Mouse (Mus musculus) forebrain, embryonic 13.5 days (tissue): ENCODE data around the gene Tmem156. TPM values are rescaled to one million over a fixed set of nuclear protein-coding genes. Genes with fewer than 3 reads are reported as not detected.
"Not testable (repeated sequence)": the region's sequence is repeated elsewhere in the genome, so short reads cannot be mapped to it uniquely, and the experiment has no call there.

ENCODE experiments used
- ATAC-seq: fragments of 200-750 bp; cut with Nextera tagmentation; 2 replicates; pipeline ENCODE4 v1.8.0; 2017
- H3K27ac ChIP-seq: fragments of 300-500 bp; sonication (generic); 2 replicates; pipeline ENCODE4 v1.5.1; 2015; ENCODE audit warnings: inconsistent platforms, mild to moderate bottlenecking, moderate library complexity
- H3K27me3 ChIP-seq: fragments of 300-500 bp; sonication (generic); 2 replicates; pipeline ENCODE4 v1.6.1; 2015; ENCODE audit warnings: mild to moderate bottlenecking, inconsistent platforms
- H3K36me3 ChIP-seq: fragments of 300-500 bp; sonication (generic); 2 replicates; pipeline ENCODE4 v1.6.1; 2015; ENCODE audit warnings: mild to moderate bottlenecking, inconsistent platforms; ENCODE audit not compliant: poor library complexity, severe bottlenecking
- H3K4me1 ChIP-seq: fragments of 300-500 bp; sonication (generic); 2 replicates; pipeline ENCODE4 v1.6.1; 2015; ENCODE audit warnings: inconsistent platforms
- H3K4me2 ChIP-seq: fragments of 300-500 bp; sonication (generic); 2 replicates; pipeline ENCODE4 v1.6.1; 2015; ENCODE audit warnings: inconsistent platforms, mild to moderate bottlenecking, moderate library complexity
- H3K4me3 ChIP-seq: fragments of 300-500 bp; sonication (generic); 2 replicates; pipeline ENCODE4 v1.5.1; 2015; ENCODE audit warnings: mild to moderate bottlenecking, inconsistent platforms
- H3K9ac ChIP-seq: fragments of 300-500 bp; sonication (generic); 2 replicates; pipeline ENCODE4 v1.6.1; 2015; ENCODE audit warnings: mild to moderate bottlenecking, inconsistent platforms
- H3K9me3 ChIP-seq: fragments of 300-500 bp; sonication (generic); replicated peaks from 2 replicates; pipeline ENCODE4 v1.6.1; 2016; ENCODE audit warnings: inconsistent platforms
- WGBS: fragments of 180-500 bp; shearing (Covaris S2); methylation state at CpG from one replicate; pipeline ENCODE4 v1.1.7; 2015; 5-methylcytosine and 5-hydroxymethylcytosine counted together
- polyA plus RNA-seq: library from polyadenylated mRNA; unstranded; fragments of >200 nt; fragmentation: Nextera tagmentation; extraction: Ambion mirVana; gene quantifications from 2 replicates; pipeline ENCODE4 v1.2.1, GENCODE M21; 2015

Tmem156 gene
- polyA plus RNA-seq, 1 experiment from 2014 or later: not detected

DNA sequence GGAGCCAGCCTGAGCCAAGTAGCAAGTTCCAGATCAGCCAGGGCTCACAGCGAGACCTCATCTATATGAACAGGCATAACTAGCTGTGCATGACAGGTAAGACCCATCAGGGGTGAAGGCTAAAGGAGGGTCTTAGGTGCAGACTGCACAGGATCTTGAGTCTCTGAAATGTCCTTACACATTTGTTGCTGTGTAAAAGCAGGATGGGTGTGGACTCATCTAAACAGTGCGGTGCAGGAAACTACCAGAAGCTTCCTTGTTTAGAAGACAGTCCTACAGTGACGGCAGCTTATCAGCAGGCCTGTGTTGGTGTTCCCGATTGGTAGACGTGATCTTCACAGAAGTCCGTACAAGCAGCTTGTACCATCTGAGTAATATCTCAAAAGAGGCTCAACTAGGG lies 21.4 kb upstream of the Tmem156 start:
- Histone ChIP-seq H3K4me3 (no peak overlapping the region), H3K4me2 (no peak overlapping the region), H3K27ac (no peak overlapping the region), H3K9ac (no peak overlapping the region), H3K4me1 (peaks cover under 1% of the 10 kb centered on the region; the same call in 1 of the 2 replicates), H3K27me3 (no peaks in the 10 kb centered on the region), H3K9me3 (no peaks in the 10 kb centered on the region), H3K36me3 (peaks cover 6% of the 10 kb centered on the region; the same call in 1 of the 2 replicates)
- ATAC-seq: no peak
- 93% methylated on average over 6 of the region's 6 CpGs for WGBS

DNA sequence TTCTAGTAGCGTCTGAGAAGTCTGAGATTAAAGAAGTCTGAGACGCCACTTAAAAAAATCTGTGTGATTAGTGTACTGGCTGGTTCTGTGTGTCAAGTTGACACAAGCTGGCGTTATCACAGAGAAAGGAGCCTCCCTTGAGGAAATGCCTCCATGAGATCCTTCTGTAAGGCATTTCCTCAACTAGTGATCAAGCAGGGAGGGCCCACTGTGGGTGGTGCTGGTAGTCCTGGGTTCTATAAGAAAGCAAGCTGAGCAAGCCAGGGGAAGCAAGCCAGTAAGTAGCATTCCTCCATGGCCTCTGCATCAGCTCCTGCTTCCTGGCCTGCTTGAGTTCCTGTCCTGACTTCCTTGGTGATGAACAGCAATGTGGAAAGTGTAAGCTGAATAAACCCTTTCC lies 20.3 kb upstream of the Tmem156 start:
- not testable (repeated sequence) for H3K27me3 ChIP-seq, H3K36me3 ChIP-seq, H3K9me3 ChIP-seq, H3K4me3 ChIP-seq, H3K4me2 ChIP-seq, H3K9ac ChIP-seq, H3K4me1 ChIP-seq, ATAC-seq, H3K27ac ChIP-seq
- 74% methylated on average over 3 of the region's 3 CpGs for WGBS

DNA sequence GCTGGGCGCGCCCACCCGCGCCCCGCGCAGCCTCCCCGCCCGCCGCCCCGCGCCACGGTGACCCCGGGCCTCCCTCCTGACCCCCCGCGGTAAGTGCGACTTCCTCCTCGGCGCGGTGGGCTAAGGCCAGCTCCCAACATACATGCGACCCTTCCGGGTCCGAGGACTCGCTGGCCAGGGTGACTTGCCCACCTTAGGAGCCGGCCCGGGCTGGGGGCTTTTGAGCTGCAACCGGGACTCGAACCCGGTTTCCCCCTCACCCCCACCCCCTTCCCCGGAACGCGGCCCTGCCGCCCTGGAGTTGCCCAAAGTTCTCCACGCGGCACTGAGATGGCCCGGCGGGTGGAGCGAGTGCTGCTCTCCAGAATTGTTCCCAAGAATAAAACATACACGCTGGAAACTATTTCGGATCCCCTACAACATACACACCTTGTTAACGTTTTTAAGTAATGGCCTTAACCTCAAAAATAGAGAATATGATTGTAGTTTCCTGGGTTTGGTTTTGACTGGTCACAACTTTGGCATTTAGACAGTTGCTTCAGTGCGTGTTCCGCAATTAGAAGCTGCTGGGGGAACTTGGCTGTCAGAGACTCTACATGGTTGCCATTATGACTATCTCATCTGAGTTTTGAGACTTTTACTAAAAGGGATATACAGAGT lies 16.0 kb upstream of the Tmem156 start:
- 3% methylated on average over 38 of the region's 42 CpGs for WGBS
- Histone ChIP-seq H3K4me1 (peaks cover 7% of the 10 kb centered on the region; the same call in 1 of the 2 replicates), H3K4me3 (peak overlapping the region; percentile 79), H3K27me3 (no peaks in the 10 kb centered on the region), H3K4me2 (peak overlapping the region; percentile 80), H3K9ac (peak overlapping the region; percentile 82), H3K36me3 (no peaks in the 10 kb centered on the region), H3K27ac (peak overlapping the region; percentile 54), H3K9me3 (no peaks in the 10 kb centered on the region)
- no peak; the same call in 1 of the 2 replicates for ATAC-seq

DNA sequence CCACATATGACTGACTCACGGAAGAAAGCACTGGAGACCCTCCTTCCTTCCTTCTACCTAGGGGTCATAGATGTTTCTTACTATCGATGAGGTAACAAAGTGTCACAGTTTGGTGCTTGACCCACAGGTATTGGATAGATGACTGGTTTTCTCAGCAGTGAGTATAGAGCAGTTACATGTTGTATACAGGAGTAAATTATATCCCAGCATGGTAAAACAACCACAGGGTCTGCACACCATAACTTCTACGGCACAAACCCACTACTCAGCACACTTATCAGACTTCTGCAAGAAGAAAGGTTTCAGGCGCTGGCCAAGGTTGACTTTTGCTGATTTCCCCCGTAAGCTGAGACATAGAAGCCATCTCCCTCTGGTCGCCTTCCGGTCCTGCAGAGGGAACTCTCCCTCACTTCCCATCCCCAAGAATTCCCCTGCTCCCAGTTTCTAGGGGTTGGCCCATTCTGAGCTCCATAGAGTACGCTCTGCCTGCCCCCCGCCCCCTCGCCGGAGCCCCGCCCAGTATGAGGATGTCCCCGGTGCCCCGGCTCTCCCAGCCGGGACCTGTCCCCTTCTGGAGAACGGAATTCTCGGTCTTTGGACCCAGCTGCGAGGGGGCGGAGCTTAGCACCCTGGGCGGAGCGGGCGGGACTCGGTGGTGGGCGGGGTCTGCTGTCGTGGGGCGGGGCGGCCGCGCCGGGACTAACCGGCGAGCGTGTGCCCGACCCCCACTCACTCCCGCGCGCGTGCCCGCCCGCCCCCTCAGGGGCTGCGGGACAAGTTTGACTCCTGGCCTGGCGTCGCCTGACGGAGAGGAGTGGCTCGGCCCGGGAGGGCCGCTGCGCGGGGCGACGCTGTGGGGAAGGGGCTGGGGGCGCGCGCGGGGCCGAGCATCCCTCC lies 15.2 kb upstream of the Tmem156 start, which contains the start of gene Klhl5:
Gene Klhl5, plus strand, starts transcription at position 664 of the 897 bp plus-strand sequence.
- H3K27ac ChIP-seq: peak within 1 kb of the TSS; percentile 54
- H3K4me2 ChIP-seq: peak within 1 kb of the TSS; percentile 80
- H3K36me3 ChIP-seq: no peaks in the 10 kb centered on the region
- H3K9me3 ChIP-seq: no peaks in the 10 kb centered on the region
- peak; percentile 93 for ATAC-seq
- WGBS: 6% methylated on average over 37 of the region's 56 CpGs
- peak within 1 kb of the TSS; percentile 79 for H3K4me3 ChIP-seq
- H3K4me1 ChIP-seq: peaks cover 14% of the 10 kb centered on the region; the same call in 1 of the 2 replicates
- H3K27me3 ChIP-seq: no peaks in the 10 kb centered on the region
- H3K9ac ChIP-seq: peak within 1 kb of the TSS; percentile 82

DNA sequence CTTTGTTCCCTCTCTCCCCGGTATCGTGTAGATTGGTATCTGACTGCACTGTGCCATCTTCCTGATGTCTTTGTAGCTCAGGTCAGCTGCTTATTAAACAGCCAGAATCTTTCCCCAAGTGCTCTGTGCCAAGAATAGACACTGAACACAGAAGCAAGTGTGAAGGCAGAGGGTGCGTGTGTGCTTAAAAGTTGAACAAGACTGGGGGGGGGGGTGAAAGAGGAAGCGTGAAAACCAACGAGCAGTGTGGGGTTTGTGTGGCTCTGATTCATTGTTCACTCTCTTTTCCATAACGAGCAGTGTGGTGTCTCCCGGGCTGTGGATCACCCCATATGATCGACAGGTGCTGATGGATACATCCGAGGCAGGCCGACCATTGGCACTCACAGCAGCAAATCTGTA lies 10.7 kb upstream of the Tmem156 start:
- WGBS: 46% methylated on average over 10 of the region's 10 CpGs
- H3K27ac ChIP-seq: no peak overlapping the region
- no peak for ATAC-seq

DNA sequence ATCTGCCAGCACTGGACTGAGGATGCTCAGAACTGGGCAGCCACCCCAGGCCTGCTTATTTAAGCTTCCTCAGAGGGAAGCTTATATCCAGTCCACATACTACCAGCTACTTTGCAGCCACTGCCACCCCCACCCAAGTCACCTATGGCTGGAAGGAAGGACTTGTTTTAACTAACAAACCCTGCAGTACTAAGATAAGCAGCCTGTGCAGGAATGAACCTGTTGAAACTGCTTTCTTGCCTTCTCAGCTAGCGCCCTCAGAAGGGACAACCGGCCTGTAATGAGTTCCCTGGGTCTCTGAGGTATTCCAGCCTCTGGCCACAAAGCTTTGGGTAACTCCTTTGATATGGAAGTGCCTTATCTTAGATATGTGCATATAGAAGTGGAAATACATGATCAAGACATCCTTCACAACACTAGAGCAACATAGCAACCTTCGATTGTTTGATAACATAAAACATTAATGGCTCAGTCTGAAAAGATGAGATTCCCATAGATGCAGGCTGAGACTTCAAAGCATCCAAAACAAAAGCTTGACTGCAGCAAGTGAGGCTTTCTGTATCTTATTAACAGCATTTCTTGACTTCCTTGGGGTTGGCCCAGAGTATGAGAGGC lies 10.2 kb upstream of the Tmem156 start:
- Histone ChIP-seq H3K27me3 (no peaks in the 10 kb centered on the region), H3K9me3 (no peaks in the 10 kb centered on the region), H3K4me1 (peaks cover 18% of the 10 kb centered on the region), H3K9ac (no peak overlapping the region), H3K36me3 (no peaks in the 10 kb centered on the region), H3K4me3 (no peak overlapping the region), H3K27ac (no peak overlapping the region), H3K4me2 (no peak overlapping the region)
- no peak for ATAC-seq
- WGBS: 69% methylated on average over 3 of the region's 3 CpGs

More for the DNA sequence above, 10.7 kb upstream of the Tmem156 start:
- H3K9me3 ChIP-seq: no peaks in the 10 kb centered on the region
- no peaks in the 10 kb centered on the region for H3K36me3 ChIP-seq
- no peak overlapping the region for H3K9ac ChIP-seq
- no peak overlapping the region for H3K4me3 ChIP-seq
- no peaks in the 10 kb centered on the region for H3K27me3 ChIP-seq
- H3K4me2 ChIP-seq: no peak overlapping the region
- H3K4me1 ChIP-seq: peaks cover 18% of the 10 kb centered on the region

DNA sequence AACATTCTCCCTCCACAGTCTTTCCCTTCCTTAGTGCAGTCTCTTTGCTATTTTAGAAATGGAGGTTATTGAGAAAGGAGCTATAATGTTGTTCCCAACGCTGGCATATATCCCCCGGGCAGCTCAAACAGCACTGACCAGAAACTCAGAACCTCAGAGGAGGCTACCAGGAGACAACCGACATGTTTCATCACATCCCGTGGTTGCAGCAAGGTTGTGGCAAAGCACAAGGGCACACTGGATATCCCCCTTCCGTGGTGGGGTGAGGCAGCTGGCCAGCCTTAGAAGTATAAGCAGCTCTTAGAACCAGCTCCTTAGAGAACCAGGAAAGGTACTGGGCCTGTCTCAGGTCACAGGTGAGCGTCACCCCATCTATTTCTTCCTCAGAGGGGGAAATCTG lies 9.7 kb upstream of the Tmem156 start:
- H3K4me3 ChIP-seq: no peak overlapping the region
- no peak overlapping the region for H3K9ac ChIP-seq
- no peaks in the 10 kb centered on the region for H3K36me3 ChIP-seq
- no peaks in the 10 kb centered on the region for H3K9me3 ChIP-seq
- WGBS: 92% methylated on average over 6 of the region's 6 CpGs
- no peak overlapping the region for H3K4me2 ChIP-seq
- H3K27ac ChIP-seq: no peak overlapping the region
- H3K4me1 ChIP-seq: peaks cover 18% of the 10 kb centered on the region
- no peaks in the 10 kb centered on the region for H3K27me3 ChIP-seq
- ATAC-seq: no peak

DNA sequence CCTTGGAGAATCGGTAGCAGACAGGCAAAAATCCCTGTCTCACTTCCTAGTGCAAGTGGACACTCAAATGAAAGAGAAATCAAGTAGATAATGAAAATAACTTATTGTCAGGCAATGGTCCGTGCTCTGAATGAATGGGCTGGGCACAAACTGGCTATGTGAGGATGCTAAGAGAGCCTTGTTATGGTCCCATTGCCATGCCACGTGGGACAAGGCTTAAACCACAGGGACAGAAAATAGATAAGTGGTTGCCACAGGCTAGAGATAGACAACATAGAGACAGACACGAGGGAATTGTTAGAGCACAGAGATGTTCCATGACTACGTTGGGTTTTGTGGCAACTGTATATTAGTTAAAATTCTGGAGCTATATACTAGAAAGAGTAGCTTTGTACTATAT lies 9.3 kb upstream of the Tmem156 start:
- H3K27me3 ChIP-seq: no peaks in the 10 kb centered on the region
- H3K4me1 ChIP-seq: peaks cover 18% of the 10 kb centered on the region
- H3K4me2 ChIP-seq: no peak overlapping the region
- H3K9ac ChIP-seq: no peak overlapping the region
- H3K27ac ChIP-seq: no peak overlapping the region
- no peak overlapping the region for H3K4me3 ChIP-seq
- 84% methylated on average over 5 of the region's 5 CpGs for WGBS
- no peak for ATAC-seq
- H3K9me3 ChIP-seq: no peaks in the 10 kb centered on the region
- no peaks in the 10 kb centered on the region for H3K36me3 ChIP-seq

DNA sequence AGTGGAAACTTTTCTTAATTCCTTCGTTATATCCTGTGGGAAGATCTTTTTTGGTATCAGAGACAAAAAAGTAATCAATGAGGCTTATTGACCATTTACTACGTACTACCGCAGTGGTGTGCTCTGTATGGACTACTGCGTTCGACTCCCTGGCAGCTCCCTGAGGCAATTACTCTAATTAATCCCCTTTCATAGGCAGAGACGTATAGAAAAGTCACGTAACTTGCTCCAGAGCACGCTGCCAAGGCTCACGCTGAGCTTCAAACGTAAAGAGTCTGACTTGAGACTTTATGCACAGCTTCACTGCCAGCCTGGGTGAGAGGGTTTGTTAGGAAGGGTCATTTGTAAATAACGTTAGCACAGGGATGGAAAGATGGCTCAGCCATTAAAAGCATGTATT lies 8.1 kb upstream of the Tmem156 start:
- WGBS: 12% methylated on average over 11 of the region's 11 CpGs
- Histone ChIP-seq H3K27me3 (no peaks in the 10 kb centered on the region), H3K4me3 (no peak overlapping the region), H3K4me2 (no peak overlapping the region), H3K4me1 (peaks cover 18% of the 10 kb centered on the region), H3K9me3 (no peaks in the 10 kb centered on the region), H3K27ac (no peak overlapping the region), H3K9ac (no peak overlapping the region), H3K36me3 (no peaks in the 10 kb centered on the region)
- ATAC-seq: peak; percentile 57; the same call in 1 of the 2 replicates

DNA sequence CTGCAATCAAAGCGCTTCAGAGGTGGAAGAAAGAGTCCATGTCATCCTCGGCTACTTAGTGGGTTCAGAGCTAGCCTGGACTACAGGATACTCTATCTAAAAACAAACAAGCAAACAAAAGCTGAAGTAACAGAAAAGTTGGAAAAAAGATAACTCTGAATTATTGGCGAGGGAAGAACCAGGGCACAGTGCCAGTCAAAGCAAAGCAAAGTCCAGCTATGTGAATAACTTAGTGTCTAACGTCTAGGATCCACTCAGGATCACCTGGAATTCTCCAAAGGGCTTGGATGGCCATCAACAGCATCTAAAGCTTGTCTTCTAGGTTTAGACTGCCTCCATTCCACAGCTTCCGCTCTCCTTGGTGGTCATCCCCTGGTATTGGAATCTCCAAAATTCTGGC lies 5.5 kb upstream of the Tmem156 start:
- no peak for ATAC-seq
- Histone ChIP-seq H3K4me2 (no peak overlapping the region), H3K27ac (no peak overlapping the region), H3K9me3 (no peaks in the 10 kb centered on the region), H3K9ac (no peak overlapping the region), H3K4me1 (peaks cover 13% of the 10 kb centered on the region), H3K27me3 (no peaks in the 10 kb centered on the region), H3K4me3 (no peak overlapping the region), H3K36me3 (no peaks in the 10 kb centered on the region)
- WGBS: 90% methylated on average over 5 of the region's 5 CpGs

DNA sequence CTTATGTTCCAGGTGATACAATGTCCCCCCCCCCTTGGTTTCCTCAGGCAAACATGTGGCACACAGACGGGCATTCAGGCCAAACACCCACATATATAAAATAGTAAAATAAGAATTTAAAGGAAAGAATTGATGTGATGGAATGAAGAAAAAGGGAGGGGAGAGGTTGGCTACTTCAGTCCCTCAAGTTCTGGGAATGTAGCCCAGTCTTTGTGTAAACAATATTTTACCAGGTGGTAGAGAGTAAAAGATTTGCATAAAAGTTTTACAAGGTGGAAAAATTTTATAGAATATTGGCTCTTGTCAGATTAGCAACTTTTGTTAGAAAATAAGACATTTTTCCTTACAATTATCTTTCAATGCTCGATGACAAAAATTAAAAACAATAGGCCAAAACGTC lies 4.9 kb upstream of the Tmem156 start:
- no peak overlapping the region for H3K27ac ChIP-seq
- no peak overlapping the region for H3K9ac ChIP-seq
- no peak overlapping the region for H3K4me2 ChIP-seq
- no peak for ATAC-seq
- peaks cover 9% of the 10 kb centered on the region for H3K4me1 ChIP-seq
- no peaks in the 10 kb centered on the region for H3K36me3 ChIP-seq
- no peaks in the 10 kb centered on the region for H3K27me3 ChIP-seq
- 87% methylated on average over 3 of the region's 3 CpGs for WGBS
- no peak overlapping the region for H3K4me3 ChIP-seq
- H3K9me3 ChIP-seq: no peaks in the 10 kb centered on the region

DNA sequence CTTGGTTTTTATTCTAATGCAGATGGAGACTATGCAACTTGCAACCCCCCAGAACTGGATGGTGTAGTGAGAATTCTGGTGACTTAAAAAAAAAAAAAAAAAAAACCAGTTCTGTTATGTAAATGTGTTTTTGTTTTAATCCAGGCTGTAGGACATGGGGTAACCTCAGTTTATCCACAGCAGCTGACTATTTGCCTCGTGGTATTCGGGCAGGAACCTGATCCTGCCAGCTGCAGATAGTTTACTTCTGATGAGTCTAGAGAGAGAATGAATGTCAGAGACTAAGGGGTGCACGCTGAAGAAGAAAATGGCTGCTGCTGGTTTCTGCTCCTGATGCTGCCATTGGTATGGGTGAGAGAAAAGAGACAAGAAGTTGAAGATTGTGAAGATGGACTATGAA lies 4.2 kb upstream of the Tmem156 start:
- H3K27me3 ChIP-seq: no peaks in the 10 kb centered on the region
- WGBS: 83% methylated on average over 3 of the region's 3 CpGs
- no peak overlapping the region for H3K9ac ChIP-seq

More for the DNA sequence above, 4.2 kb upstream of the Tmem156 start:
- Histone ChIP-seq H3K4me1 (peaks cover 9% of the 10 kb centered on the region), H3K4me2 (no peak overlapping the region), H3K9me3 (no peaks in the 10 kb centered on the region), H3K36me3 (no peaks in the 10 kb centered on the region), H3K27ac (no peak overlapping the region), H3K4me3 (no peak overlapping the region)
- no peak for ATAC-seq
